Mouse (Mus musculus): ENCODE results near the gene Gcdh.
A peak's percentile ranks its signal among the peaks of the same experiment; 100 is the strongest.
"Not testable (repeated sequence)": the region's sequence is repeated elsewhere in the genome, so short reads cannot be mapped to it uniquely, and the experiment has no call there.

Gene Gcdh

GRCm38 (mm10) chr8:84910551-84910950 lies 16.8 kb upstream of the Gcdh start:
- no peak for DNase-seq (ENCODE audit: low spot score in 2 of 2)

DNA sequence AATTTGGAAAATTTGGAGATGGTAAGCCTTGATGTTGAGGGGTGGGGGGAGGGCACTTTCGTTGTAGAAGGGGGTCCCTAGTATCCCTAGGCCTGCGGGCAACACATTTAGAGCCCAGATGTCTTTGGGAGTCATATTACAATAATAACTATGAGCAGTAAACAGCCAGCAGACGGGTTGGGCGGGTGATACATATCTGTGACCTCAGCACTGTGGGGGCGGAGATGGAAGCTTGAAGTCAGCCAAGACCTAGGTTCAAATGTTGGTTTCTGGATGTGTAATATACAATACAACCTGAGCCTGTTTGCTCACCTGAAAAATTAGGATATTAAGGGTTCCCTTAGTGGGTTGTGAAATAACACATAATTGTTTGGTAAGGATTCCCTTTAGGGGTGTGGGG lies 16.2 kb upstream of the Gcdh start:
- DNase-seq (ENCODE audit: low spot score in 2 of 2) = no peak

- no peak for DNase-seq (ENCODE audit: low spot score in 2 of 2)
Observed at GRCm38 (mm10) chr8:84909162-84909767, 15.5 kb upstream of the Gcdh start.

DNA sequence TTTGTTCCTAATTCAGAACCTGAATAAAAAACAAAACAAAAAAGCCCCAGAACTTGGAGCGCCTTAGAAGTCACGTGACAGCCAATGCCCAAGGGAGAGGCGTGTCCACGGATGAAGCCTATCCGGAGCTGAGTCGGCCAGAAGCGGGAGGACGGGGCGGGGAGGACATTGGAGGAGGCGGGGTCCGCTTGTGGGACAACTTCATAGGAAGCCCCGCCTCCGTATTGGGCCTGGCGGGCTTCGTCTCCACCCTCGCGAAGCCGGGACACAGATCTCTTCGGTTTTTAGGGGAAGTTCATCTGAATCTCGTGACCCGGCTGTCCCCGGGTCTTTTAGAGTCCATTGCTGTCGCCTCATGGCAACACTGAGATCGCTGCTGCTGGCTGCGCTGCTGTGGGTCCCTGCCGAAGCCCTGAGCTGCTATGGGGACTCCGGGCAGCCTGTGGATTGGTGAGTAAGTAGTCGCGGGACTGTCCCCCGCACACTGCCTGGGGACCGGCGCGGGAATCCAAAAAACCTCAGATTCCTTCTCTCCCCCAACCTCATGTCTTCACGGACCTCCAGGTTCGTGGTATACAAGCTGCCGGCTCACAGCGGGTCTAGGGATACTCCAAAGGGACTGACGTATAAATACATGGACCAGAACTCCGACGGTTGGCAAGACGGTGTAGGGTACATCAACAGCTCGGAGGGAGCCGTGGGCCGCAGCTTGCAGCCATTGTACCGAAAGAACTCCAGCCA lies 14.9 kb upstream of the Gcdh start, which contains the start of gene Dnase2a:
Gene Dnase2a, plus strand, starts transcription at position 140 of the 741 bp plus-strand sequence.
- DNase-seq (ENCODE audit: low spot score in 2 of 2) = peak; percentile 84 to 89

- not testable (repeated sequence) for DNase-seq (ENCODE audit: low spot score in 2 of 2)
Observed at GRCm38 (mm10) chr8:84907979-84908378, 14.3 kb upstream of the Gcdh start.

DNA sequence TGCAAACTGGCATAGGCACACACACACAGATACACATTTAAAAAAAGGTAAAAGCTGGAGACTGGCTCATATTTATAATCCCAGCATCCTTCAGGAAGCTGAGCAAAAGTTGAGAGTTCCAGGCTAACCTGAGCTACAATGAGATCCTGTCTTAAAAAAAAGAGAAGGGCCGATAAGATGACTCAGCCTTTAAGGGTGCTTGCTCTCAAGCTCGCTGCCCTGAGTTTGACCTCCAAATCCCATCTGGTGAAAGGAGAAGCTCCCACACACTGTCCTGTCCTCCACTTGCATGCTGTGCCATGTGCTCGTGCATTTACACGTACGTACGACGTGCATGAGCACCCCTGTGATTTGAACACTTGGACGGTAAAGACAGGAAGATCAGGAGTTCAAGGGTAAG lies 13.8 kb upstream of the Gcdh start:
- no peak for DNase-seq (ENCODE audit: low spot score in 2 of 2)

- DNase-seq (ENCODE audit: low spot score in 2 of 2) = no peak
Observed at GRCm38 (mm10) chr8:84907037-84907436, 13.3 kb upstream of the Gcdh start.

DNA sequence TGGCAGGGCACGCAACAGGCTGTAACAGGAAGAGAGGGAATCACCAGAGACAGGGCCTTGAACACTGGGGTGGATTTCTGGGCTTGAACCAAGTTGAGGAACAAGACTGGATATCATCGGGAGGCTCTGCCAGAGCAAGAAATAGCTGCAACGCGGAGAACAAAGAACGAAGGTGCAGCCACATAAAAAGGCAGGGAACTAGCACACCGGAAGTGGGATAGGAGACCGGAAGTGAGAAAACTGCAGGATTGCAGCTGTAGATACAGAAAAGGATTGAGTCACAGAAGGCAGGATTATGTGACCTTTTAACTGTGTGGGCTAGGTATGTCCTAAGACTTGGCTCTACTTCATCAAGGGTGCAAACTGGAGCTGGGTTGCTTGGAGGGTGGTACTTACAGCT lies 10.6 kb upstream of the Gcdh start:
- DNase-seq (ENCODE audit: low spot score in 2 of 2) = no peak

DNA sequence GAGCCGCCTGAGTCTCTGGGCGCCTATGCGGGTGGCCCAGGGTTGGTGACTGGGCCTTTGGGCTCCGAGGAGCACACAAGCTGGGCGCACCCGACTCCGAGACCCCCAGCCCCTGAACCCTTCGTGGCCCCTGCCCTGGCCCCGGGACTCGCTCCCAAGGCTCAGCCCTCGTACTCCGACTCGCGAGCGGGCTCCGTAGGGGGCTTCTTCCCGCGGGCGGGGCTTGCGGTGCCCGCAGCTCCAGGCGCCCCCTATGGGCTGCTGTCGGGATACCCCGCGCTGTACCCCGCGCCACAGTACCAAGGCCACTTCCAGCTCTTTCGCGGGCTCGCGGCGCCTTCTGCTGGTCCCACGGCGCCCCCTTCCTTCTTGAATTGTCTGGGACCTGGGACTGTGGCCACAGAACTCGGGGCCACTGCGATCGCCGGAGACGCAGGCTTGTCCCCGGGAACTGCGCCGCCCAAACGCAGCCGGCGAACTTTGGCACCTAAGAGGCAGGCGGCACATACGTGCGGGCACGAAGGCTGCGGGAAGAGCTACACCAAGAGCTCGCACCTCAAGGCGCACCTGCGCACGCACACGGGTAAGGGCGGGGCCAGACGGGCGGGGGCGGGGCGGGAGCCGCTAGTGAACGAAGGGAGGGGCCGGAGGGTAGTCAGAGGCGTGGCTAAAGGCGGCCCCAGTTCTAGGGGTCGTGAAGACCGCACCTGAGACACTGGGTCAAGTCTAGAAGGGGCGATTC lies 9.4 kb upstream of the Gcdh start:
- peak; percentile 81 to 88 for DNase-seq (ENCODE audit: low spot score in 2 of 2)

DNA sequence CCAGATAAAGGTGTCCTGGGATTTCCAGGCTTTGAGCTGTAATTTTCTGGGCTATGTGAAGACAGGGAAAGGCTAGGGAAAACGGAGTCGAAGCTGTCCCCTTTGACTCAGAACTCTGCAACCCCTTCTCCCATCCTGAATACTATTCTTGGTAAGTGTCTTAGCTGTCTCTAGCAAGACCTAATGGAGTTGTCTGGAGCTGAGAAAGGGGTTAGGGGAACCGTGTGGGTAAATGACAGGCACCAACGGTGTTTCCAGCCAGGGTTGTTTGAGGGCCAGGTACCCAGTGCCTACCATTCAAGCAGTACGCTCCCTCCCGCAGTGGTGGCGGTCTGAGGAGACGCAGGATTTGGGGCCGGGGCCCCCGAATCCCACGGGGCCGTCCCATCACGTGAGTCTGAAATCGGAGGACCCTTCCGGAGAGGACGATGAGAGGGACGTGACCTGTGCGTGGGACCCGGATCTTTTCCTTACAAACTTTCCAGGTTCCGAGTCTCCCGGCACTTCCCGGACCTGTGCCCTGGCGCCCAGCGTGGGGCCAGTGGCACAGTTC lies 8.7 kb upstream of the Gcdh start:
- no peak for DNase-seq (ENCODE audit: low spot score in 2 of 2)

DNA sequence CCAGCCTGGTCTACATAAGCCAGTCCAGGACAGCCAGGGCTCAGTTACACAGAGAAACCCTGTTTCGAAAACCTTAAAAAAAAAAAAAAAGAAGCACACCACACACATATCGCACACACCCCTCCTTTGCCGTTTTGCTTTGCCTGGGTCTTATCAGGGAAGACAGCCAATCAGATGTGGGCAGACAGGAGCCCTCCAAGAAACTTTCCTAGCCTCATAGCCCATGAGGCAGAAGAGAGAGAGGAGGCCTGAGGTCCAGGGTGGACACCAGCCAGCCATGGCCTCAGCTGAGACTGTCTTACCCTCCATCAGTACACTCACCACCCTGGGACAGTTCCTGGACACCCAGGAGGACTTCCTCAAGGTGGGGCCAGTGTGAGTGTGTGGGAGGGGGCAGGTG lies 8.0 kb upstream of the Gcdh start, which contains the start of gene Klf1:
Gene Klf1, plus strand, starts transcription at position 177 of the 400 bp plus-strand sequence.
- DNase-seq (ENCODE audit: low spot score in 2 of 2) = no peak

DNA sequence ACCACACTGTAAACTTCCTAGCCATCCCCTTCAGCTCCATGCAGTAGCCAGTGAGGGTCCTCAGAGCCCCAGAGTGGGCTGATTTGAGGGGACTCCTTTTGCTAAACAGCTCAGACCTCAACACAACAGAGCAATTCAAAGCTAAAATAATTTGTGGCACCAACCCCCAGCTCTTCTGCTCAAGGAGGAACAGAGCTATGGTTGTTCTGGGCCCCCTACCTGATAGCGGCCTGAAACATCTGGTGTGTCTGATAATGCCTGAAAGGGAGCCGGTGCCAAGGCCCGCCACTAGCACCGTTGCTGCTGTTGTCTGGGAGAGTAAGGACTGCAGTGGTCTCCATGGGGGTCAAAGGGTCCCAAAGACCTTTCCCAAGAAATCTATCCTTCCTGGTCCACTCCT lies 7.3 kb upstream of the Gcdh start:
- no peak for DNase-seq (ENCODE audit: low spot score in 2 of 2)

GRCm38 (mm10) chr8:84895963-84896362 lies 2.2 kb upstream of the Gcdh start:
- no peak for DNase-seq (ENCODE audit: low spot score in 2 of 2)

DNA sequence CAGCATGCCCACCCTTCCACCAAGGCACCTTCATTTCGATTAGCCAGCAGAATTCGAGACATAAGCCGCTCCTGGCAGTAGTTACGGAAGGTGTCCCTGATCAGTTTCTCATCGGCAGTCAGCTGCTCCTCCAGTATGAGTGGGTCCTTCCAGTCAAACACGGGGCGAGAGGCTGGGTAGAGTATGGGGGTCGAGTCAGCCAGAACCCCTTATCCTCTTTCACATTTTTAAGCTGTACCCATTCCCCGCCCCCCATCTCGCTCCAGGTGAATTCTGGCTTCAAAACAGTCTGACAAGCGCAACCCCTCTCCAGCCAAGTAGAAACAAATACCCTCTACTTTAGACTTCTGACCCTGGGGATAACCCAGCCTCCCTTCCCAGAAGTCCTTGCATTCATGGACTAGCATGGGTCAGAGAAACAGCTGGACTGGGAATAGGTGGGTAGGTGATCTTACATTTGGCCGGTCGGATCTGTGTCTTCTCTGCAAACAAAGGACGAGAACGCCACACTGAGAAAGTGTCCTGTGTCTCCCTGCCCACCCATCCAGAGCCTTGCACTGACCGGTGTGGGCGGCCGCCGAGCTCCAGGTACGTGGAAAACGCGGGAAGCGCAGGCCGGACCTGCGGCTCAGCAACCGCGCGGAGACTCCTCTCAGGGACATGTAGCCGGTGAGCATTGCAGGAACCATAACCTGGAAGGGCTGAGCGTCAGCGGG lies 570 bp downstream of the Gcdh start:
- no peak for DNase-seq (ENCODE audit: low spot score in 2 of 2)

- DNase-seq (ENCODE audit: low spot score in 2 of 2) = no peak
Observed at GRCm38 (mm10) chr8:84889141-84889540, 4.6 kb downstream of the Gcdh start.

- no peak for DNase-seq (ENCODE audit: low spot score in 2 of 2)
Observed at GRCm38 (mm10) chr8:84888280-84888679, 5.4 kb downstream of the Gcdh start.

DNA sequence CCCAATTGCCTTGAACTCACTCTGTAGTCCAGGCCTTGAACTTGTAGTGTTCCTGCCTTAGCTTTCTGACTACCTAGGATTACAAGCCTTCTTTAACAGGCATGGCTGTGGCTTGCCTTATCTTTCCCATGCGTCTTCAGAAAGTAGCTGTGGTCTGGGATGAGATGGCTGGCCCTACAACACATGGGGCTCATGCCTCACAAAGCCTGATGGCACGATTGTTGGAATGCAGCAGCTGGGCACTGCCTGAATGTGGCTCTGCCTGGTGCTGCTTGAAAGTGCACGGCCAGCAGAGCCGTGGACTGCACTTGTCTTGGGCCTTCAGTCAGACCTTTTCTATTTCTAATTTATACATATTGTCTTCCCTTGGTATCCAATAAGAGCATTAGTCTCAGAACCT lies 9.0 kb downstream of the Gcdh start:
- no peak for DNase-seq (ENCODE audit: low spot score in 2 of 2)

- DNase-seq (ENCODE audit: low spot score in 2 of 2) = no peak
Observed at GRCm38 (mm10) chr8:84878915-84879314, 14.8 kb downstream of the Gcdh start.

DNA sequence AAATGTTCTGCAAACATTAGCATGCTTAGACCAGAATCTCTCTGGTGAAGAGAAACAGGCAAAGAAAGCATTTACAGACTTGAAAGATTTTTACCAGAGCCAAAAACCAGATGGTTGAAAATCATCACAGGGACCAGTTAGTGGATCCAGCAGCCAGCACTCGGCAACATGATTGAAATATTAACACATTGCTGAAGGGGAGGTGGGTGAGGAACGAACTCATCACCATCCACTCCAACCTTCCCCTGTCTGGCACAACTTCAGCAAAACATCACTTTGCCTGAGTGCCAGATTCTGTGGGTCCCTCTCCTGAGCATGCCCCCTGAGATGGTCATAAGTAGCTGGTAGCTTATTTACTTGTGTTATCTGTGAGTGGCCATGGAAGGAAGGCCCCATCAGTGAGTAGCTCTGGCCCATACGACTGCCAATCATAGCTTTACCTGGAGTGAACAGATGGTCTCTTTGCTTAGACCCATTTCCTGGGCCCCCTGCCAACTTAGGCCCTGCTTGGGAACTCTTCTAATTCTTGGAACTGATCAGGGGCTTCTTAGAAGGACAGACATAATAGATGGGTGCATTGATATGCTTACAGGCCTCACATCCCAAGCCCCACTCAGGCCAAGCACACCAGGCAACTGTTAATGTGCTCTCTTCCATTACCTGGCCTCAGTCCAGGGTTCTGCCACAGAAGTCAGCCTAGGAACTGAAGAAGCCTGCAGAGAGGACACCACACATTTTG lies 16.3 kb downstream of the Gcdh start:
- DNase-seq (ENCODE audit: low spot score in 2 of 2) = no peak

DNA sequence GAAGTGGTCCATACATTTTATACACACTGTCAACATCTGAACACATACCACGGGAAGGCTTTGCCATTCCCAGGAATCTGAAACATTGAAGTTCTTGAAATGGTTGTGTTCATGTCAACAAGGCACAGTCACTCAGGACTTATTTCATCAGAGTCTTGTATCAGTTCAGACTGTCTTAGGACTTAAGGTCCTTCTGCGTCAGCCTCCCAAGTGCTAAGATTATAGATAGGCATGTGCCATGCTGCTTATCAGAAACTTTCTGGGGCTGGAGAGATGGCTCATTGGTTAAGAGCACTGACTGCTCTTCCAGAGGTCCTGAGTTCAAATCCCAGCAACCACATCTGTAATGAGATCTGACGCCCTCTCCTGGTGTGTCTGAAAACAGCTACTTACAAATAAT lies 19.4 kb downstream of the Gcdh start:
- DNase-seq (ENCODE audit: low spot score in 2 of 2) = no peak

DNA sequence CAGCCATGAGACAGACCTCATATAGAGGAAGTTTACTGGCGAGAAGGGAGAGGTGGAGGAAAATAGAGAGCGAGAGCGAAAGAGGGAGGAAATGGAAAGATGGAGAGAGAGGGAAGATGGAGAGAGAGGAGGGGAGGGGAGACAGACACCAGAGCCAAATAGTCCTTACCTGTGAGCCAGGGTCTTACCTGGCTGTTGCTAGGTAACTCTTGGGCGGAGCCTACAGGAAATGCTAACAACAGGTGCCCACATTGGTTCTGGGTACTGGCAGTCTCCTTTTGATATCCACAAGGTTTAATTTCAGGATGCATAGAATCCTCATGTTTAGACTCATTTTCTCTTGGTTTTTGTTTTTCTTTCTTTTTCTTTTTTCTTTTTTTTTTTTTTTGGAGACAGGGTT lies 20.7 kb downstream of the Gcdh start:
- DNase-seq (ENCODE audit: low spot score in 2 of 2) = no peak

Measured in frontal cortex, postnatal 10 days (tissue).